Mouse (Mus musculus): ENCODE results near the gene Ap1ar. TPM values are rescaled to one million over a fixed set of nuclear protein-coding genes. Genes with fewer than 3 reads are reported as not detected.
"Not testable (repeated sequence)": the region's sequence is repeated elsewhere in the genome, so short reads cannot be mapped to it uniquely, and the experiment has no call there.

Ap1ar gene
- total RNA-seq, 4 experiments from 2014 or later, result 22.7 to 30.0 (median 27.5) TPM

DNA sequence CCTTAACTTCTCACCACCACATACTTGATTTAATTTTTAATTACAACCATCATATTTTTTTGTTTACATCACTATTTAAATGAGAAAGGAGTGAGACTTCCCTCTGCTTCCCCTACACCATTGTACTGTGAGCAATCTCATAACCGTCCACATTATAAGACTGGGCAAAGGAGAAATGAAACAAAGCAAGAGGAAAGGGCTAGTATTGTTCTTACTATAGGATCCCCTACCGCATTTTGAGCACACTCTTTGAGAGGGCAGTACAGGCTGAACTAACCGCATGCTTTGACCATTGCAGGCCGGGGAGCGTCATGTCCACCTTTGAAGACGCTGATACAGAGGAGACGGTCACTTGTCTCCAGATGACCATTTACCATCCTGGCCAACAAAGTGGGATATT lies 41.1 kb downstream of the Ap1ar start:
- DNase-seq (ENCODE audit: low spot score in 2 of 2), result no peak

DNA sequence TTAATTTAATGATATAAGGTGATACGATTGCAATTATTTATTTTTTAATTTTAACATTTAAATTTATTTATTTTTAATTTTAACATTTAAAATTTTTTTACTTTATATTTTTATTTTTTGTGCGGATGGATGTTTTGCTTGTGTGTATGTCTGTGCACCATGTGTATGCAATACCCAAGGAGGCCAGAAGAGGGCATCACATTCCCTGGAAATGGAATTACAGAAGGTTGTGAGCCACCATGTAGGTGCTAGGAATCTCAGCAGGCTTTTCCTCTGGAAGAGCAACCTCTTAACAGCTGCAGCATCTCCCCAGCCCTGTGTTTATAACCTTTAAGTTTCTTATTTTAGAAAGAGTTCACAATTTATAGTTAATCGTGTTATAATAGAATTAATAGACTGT lies 41.6 kb downstream of the Ap1ar start:
- no peak for DNase-seq (ENCODE audit: low spot score in 2 of 2)

DNA sequence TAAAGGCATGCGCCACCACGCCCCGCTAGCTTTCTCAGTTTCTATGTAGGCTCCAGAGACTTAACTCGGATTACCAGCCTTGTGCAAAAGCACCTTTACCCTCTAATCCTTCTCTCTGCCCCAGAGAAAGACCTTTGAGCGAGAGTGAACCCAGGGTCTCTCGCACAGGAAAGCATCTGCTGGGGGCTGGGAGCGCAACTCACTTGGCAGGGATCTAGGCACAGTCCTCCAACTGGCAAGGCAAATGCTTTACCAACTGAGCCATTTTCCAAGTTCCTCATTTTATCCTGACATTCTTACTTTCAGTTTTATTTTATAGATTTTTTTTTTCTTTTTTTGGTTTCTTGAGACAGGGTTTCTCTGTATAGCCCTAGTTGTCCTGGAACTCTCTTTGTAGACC lies 44.3 kb downstream of the Ap1ar start:
- no peak for DNase-seq (ENCODE audit: low spot score in 2 of 2)

DNA sequence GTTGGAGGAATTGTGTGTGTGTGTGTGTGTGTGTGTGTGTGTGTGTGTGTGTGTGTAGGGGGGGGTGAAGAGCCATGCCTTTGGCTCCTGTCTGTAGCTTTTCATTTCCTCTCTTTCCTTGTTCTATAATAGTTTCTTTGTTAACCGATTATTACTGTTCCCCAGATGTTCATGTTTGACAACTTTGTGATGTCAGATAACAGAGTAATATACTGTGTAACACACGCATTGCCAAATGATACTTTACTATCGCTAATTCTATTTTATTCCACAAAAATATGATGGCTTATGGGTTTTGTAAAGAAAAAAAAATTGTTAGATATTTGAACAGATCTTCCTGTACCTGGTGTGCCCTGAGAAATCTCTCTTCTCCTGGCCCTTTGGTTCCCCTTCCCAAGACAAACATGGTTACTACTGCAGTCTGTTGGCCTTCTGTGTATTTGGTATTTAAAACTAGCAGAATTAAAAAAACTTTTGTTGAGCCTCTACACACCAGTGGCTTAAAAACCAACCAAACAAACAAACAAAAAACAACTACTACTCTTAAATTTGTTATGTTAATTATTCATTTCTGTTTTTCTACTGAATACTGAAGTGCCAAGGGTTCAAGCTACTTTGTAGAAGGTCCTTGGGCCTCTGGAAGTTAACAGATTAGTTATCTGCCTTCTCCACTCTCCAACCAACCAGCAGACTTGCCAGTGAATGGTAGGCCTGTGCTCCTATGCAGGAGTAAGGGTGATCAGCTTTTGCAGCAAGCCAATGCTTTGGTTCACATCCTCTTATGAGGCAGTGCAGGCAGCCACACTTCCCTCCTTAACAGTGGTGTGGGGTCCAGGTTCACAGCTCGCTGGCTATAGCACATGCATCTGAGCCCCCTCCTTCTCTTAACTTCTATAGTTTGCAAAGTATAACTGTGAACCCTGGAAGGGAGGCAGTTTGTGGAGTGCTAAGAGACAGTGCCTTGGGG lies 45.4 kb downstream of the Ap1ar start:
- DNase-seq (ENCODE audit: low spot score in 2 of 2), result no peak

DNA sequence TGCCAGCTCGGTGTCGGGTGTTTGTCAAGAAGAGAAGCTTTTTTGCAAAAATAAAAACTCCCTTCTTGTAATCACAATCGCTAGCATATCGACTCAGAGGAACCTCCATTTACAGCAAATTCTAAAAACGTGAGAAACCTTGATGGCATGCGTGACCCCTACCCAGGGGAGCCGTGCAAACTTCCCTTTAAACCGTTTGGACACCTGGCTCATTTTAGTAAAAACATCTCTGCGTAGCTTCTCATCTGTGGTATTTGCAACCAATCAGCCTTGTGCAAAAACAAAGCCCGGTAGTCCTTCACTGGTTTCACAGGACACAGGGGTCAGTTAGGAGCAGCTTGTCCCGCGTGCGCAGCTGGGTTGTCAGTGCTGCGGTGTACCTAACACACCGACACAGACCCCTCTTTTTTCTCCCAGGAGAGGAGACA lies 46.3 kb downstream of the Ap1ar start:
- no peak for DNase-seq (ENCODE audit: low spot score in 2 of 2)

DNA sequence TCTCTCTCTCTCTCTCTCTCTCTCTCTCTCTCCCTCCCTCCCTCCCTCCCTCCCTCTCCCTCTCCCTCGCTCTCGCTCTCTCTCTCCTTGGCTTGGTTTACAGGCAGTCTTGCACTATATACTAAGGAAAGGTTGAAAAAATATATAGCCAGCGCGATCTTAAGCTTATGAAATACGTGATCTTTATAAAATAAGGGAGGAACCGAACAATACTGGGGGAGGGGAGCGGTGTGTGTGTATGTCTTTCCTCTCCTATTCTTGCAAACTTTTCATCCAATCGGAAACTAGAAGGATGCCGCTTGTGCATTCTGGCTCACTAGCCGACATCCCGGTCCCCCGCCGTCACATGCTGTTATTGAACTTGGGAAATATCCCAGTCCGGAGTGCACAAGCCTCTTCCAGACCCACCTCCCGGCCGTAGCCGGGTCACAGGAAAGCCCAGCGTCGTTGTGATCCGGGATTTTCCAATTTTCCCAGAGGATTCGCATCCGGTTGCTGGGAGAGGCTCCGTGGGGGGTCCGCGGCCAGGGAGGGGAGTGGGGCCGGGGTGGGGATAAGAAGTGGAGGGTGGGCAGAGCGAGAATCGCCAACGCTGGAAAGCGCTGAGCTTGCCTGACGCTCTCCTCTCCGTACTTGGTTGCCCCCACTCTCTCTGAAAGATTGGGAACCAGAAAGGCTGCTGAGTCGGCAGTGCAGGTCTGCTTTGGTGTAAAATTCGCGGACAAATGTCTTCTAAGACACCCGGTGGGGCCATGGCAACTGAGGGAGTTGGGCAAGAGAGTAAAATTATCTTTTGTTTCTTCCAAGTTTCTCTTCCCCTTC lies 46.9 kb downstream of the Ap1ar start:
- no peak for DNase-seq (ENCODE audit: low spot score in 2 of 2)

DNA sequence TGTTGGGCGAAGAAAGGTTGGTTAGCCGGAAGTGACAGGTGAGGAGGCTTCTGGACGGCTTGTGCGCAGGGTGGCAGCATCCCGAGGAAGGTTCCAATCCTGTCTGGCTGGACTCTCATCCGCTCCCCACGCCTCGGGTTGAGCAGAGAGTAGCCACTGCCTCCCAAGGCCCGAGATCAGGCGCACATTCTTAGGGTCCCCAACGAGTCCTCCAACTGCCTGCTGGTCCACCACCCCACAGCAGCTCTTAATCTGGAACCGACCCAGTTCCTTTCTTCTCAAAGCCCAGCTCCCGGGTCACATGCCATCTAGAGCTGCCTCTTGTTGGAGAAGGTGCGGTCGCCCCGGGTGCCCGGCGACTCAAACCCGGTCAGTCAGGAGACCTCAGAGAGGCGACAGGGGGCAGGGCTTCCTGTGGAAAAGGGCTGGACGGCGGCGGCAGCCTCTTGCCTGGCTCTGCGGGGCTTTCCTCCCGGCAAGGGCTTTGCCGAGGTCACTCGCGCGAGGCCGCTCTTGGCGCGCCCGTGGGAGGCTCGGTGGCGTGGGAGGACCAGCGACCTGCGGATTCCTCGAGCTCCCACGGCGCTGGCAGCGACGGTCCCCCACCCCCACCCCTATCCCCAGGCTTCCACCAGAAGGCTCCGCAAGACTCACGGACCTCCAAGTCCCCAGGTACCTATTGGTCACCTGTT lies 47.7 kb downstream of the Ap1ar start, which contains the start of gene Tifa:
Gene Tifa (plus strand): TSS at position 306 of the 692 bp plus-strand sequence.
- peak; percentile 14 to 41 for DNase-seq (ENCODE audit: low spot score in 2 of 2)

DNA sequence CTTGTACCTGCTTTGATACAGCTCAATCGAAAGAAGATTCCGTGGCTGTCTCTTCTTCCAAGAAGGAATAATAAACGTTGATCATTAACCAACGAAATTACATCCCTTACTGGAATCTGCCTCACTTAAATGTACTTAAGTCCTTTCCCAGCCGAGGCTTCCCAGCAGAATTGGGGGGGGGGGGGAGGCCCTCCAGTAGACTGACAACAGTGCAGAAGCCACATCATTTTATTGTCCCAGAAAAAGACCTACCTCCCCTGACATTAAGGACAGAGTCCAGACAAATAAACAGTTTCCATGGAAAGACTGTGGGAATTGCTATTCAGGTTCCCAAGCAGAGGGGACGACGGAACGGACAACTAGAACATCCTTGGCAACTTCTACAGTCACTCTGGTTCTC lies 48.4 kb downstream of the Ap1ar start:
- no peak for DNase-seq (ENCODE audit: low spot score in 2 of 2)

DNA sequence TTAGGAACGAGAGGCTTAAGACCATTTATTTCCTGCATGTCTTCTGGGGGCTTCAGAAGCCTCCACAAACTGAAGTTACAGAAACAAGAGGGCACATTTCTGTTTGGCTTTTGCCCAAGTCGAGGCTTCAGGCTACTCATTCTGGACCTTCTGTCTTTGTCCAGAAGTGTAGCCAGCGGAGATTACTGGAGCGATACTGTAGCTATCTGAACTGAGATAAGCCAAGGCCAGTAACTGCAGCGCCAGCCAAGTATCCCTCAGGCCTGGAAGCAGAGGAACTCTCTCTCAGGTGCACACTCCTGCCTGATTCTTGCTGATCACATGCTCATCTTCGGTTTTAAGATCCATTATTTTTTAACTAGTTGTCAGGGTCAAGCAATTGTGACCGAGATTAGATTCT lies 49.3 kb downstream of the Ap1ar start:
- no peak for DNase-seq (ENCODE audit: low spot score in 2 of 2)

DNA sequence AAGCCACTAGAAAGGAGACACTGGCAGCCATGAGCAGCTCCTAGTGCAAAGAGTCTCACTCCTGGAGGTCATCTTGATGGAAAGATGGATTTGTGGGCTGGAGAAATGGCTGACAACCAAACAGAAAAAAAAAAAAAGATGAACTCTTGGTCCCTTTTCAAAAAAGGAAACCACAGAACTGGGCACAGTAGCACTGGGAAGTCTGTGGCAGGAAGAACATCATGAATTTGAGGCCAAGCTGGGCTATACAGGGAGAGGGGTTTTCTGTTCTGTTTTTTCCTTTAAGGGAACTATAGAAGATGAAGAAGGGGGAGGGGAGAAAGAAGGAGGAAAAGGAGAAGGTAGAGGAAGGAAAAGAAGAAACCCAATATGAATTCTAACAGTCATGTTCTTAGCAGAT lies 50.3 kb downstream of the Ap1ar start:
- no peak for DNase-seq (ENCODE audit: low spot score in 2 of 2)

DNA sequence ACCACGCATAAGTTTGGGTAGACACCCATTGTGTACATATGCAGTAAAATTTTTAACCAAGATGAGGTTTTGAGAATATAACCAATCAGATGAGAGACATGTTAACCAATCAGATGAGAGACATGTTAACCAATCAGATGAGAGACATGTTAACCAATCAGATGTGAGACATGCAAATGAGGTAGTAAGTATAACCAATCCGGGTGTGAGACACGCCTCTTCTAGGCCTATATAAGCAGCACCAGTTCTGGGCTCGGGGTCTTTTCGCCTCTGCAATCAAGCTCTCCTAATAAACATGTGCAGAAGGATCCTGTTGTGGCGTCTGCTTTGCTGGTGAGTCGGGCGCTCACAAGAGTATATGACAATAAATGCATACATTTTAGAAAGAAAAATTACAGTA lies 53.6 kb downstream of the Ap1ar start:
- not testable (repeated sequence) for DNase-seq (ENCODE audit: low spot score in 2 of 2)

DNA sequence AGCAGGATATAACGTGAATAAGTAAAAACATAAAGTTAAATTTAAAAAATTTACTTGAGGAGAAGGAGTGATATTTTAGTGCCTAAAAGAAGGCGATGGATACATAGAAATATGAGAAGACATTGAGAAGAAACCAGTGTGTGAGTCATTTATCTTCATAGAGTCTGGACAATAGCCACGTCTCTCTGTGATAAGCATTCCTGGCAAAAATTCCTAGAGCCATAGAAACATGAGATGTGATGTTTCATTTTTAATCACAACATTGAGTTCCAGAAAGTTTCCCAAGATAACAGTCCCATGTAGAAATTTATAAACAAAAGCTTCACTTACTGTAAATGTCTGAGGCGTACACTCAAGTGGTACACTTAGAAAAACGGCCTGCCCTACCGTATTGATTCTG lies 54.4 kb downstream of the Ap1ar start:
- DNase-seq (ENCODE audit: low spot score in 2 of 2), result no peak

DNA sequence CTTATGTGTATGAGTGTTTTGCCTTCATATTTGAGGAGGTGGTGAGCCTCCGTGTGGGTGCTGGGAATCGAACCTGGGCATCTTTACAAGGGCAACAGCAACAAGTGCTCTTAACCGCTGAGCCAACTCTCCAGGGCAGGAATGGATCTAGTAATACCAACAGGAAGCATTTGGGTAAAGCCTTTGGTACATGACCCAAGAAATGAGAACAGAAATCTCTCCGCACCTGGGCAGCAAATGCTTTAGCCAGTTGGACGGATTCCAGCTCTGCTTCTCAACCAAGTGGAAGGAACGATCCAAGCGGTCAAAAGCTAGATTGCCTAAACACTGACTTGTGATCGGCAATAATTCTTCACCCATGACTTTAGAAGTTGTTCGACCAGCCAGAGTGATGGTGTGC lies 56.4 kb downstream of the Ap1ar start:
- DNase-seq (ENCODE audit: low spot score in 2 of 2), result no peak

DNA sequence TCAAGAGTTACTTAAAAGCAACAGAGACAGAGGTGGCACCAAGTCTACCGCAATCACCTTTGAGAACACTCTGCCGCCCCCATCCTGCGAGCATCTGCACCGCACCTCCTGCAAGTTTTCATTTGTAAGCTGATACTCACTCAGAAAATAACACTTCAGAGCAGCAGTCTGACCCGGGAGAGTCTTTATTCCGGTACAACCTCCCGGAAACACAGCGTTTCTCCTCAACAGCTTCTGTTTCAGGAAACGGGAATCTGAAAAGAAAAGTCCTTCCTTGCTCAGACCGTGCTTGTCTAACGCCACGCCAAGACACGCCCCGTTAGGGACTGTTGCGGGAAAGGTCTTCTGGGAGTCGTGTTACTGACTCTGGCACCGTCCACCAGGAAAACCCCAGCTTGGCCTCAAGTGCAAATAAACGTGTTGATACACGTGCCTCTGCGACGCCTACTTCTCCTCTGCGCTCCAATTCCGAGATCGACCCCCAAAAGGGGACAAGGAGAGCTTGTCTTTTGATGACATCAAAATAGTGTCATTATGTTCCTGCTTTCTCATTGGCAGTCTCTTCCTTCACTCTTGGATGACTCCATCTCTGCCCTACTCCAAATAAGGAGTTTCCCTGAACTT lies 57.2 kb downstream of the Ap1ar start, which contains the start of gene Alpk1:
Gene Alpk1 (minus strand): TSS at position 507 of the 624 bp plus-strand sequence.
- DNase-seq (ENCODE audit: low spot score in 2 of 2), result peak; percentile 52 to 65

DNA sequence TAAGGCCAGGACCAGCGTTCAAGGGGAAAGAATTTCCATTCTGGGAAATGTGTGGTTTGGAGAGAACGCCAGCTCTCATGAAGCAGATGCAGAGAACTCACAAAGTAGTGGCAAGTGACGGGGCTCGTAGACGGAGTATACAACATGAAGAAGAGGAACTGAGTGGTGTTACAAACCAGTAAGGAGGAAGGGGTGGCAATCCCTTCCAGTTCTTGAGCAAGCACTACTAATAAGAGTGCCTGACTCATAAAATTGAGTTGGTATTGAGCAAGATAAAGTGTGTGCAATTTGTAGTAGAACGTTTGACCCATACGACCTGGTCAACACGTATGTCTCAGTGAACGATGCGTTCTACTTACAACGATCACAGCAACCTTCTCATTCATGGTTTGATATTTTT lies 68.2 kb downstream of the Ap1ar start:
- no peak for DNase-seq (ENCODE audit: low spot score in 2 of 2)

DNA sequence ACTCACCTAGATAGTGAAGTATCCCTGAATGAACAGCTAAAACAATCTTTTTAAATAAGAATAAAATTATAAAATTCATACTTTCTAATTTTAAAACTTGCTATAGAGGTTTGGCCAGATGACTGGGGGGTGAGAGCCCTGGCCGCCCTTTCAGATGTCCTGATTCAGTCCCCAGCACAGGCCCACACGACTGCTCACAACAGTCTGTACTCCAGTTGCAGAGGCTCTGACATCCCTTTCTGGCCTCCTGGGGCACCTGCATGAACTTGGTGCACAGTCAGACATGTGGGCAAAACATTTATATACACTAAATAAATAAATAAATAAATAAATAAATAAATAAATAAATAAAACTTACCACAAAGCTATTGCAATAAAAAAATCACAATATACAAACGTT lies 71.4 kb downstream of the Ap1ar start:
- DNase-seq (ENCODE audit: low spot score in 2 of 2), result no peak

DNA sequence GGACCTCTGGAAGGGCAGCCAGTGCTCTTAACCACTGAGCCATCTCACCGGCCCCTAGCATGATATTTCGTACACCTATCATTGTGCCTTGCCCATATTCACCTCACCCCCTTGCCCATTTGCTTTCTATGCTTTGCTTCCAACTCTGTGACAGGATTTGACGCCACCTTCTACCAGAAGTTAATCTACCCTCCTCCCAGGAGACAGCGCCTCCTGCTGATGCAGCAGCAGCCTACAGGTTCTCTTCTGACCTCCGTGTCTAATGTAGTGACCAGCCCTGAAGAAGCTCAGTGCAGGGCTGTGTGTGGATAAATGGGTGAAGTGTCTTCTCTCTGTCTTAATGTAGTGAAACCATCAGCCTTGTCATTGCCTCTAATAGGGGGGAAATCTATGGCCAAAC lies 72.8 kb downstream of the Ap1ar start:
- no peak for DNase-seq (ENCODE audit: low spot score in 2 of 2)

DNA sequence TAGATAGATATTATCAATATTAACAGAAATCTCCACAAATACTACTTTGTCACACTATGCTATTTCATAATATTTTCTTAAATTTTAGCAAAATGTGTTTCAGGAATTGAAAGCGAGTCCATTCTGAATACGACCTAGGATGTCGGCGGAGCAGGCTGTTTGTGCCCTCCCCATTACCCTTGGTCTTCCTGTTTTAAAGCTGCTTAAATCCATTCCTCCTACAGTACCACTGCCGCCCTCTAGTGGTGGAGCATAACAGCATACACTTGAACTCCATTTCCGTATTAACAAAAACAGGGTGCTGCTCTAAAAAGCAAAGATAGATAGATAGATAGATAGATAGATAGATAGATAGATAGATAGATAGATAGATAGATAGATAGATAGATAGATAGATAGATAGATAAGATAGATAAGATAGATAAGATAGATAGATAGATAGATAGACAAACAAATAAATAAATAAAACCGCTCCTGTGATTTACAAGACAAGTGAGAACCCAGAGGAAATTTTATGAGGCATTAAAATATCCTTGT lies 74.2 kb downstream of the Ap1ar start:
- DNase-seq (ENCODE audit: low spot score in 2 of 2), result peak; percentile 29 to 45

DNA sequence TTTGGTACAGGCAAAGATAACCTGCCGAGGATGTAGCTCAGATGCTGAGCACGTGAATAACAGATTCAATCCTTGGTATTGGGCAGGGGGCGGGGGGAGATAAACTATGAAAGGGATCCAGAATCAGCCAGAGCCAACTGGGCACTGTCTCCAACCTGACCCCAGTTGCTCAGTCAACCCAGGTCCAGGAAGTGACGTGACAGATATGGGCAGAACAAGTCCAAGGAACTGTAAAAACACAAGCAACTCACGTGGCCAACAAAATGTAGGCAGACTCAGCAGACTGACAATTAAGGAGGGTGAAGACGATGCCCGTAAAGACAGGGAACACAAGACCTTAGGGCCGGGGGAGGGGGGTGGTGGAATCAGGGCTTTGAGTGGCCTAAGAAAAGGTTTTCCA lies 74.9 kb downstream of the Ap1ar start:
- no peak for DNase-seq (ENCODE audit: low spot score in 2 of 2)

DNA sequence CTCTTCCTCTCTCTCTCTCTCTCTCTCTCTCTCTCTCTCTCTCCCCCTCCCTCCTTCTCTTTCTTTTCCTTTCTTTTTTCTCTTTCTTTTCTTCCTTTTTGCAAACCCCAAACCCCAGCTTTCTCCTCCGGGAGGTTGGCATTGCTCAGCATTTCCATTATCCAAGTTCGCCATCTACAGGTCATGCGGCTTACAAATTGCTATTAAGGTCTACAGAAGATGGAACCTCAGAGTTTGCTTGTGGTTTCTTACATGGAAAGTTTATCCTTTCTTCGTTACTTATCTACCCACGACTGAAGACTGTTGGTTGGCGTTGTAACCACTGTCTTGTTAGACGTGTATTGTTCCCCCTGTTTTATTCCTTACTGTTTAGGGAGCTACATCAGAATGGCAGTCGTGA lies 78.1 kb downstream of the Ap1ar start:
- DNase-seq (ENCODE audit: low spot score in 2 of 2), result no peak

DNA sequence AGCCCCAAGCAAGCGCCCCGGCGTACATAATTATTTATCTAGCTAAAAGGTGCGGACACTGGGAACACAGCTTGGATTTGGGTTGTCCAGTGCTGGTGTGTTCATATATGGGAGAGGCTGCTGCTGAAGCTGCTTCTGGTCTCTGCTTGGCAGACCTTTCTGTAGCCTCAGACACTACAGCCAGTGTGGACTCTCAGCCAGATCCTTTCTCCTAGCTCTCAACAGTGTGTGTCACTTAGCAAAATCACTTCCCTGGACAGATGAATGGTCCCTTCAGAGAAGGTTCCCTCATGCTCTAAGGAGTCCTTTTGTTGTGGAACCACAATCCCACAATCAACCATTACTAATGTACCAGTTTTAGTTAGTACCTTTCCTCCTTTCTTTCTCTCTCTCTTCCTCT lies 78.5 kb downstream of the Ap1ar start:
- no peak for DNase-seq (ENCODE audit: low spot score in 2 of 2)

All from gastrocnemius, adult 8-10 months (tissue).